Mouse (Mus musculus) CD4-positive naive resting alpha-beta T cell, adult 76 days (primary cell): ENCODE measurements around the gene Adam17. TPM values are rescaled to one million over a fixed set of nuclear protein-coding genes. Genes with fewer than 3 reads are reported as not detected.

Experiments used
- total RNA-seq: library from RNA; stranded (reverse); gene quantifications from one replicate; pipeline ENCODE4 v1.2.4, GENCODE M21; 2023

The Adam17 gene
- total RNA-seq: 54.5 TPM

GRCm38 (mm10) chr12:21373100-21373819 lies at the start of gene Adam17:
Gene Adam17, minus strand, starts transcription at chr12:21373632.

GRCm38 (mm10) chr12:21417100-21418070 lies 44.0 kb upstream of the Adam17 start, which contains the start of gene Ywhaq:
Gene Ywhaq, minus strand, starts transcription at chr12:21417637.

DNA sequence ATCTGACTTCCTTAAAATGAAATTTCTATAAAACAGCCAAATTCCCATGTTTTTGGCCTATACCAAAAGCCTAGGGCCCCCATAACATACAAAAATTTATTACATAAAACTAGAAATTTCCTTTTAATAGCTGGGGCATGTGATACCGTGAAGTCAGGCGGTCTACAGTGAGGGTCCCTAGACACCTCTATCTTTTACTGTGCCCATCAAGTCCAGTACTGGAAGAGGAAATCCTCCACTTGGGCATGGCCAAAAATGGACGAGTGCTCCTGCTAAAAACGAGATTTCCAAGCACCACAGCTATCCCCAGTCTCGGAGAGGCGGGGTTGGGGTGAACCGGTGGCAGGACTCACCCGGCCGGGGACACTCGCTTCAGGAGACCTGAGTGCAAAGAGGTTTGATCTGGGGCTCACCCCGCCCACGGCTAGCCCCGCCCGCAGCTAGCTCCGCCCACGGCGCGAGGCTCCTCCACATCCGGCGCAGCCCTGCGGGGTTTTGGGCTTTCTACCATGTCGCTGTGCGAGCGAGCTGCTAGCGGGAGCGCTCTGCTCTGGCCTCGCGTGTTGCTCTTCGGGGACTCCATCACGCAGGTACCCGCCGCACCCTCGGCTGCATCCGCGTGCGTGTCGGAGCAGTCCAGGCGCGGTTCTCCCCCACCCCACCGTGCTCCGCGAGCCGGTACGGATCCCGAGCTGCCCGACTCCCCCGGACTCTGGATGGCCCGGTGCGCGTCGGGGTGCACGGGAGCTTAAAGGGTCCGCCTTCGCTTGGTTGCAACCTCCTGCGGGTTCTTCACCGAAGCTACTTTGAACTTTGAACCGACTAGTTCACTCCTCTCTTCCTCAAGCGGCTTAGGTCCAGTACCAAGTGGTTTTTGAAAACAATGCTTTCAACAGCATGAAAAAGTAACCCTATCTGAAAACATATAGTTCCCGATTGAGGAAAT lies 57.2 kb downstream of the Adam17 start, which contains the start of gene Iah1:
Gene Iah1, plus strand, starts transcription at position 467 of the 946 bp plus-strand sequence.

GRCm38 (mm10) chr12:21286243-21286622 lies 87.2 kb downstream of the Adam17 start, which contains the start of gene Itgb1bp1:
Gene Itgb1bp1, minus strand, starts transcription at chr12:21286284.

GRCm38 (mm10) chr12:21284761-21285441 lies 88.5 kb downstream of the Adam17 start, which contains the start of gene Cpsf3:
Gene Cpsf3, plus strand, starts transcription at chr12:21285391.

Other genes starting within 250 kb of the Adam17 start
- gene Cpsf3, start 88.2 kb downstream of the Adam17 start, total RNA-seq: 76.0 TPM
- 42.3 TPM for gene Itgb1bp1, start 87.3 kb downstream of the Adam17 start, total RNA-seq
- gene Iah1, start 57.2 kb downstream of the Adam17 start, total RNA-seq: 22.8 TPM
- gene Ywhaq, start 44.0 kb upstream of the Adam17 start, total RNA-seq: 132 TPM